Mouse (Mus musculus) megakaryocyte, embryonic 14.5 days (primary cell): ENCODE data around the gene Il31.

Source experiments
- FLI1 ChIP-seq: IDR thresholded peaks from 2 replicates; pipeline ENCODE4 v1.6.1; 2012; ENCODE audit warnings: low read length, inconsistent platforms, mixed read lengths
- GATA1 ChIP-seq: IDR thresholded peaks from 3 replicates; pipeline ENCODE4 v1.6.1; 2012; ENCODE audit warnings: mixed read lengths, low read length, inconsistent platforms, borderline replicate concordance

GRCm38 (mm10) chr5:123530056-123530455 is 40.8 kb upstream of the Il31 start:
- TF ChIP-seq GATA1 (no peak), FLI1 (no peak)
